ENCODE assay signal across 9 mouse cellular contexts in the genomic region with DNA sequence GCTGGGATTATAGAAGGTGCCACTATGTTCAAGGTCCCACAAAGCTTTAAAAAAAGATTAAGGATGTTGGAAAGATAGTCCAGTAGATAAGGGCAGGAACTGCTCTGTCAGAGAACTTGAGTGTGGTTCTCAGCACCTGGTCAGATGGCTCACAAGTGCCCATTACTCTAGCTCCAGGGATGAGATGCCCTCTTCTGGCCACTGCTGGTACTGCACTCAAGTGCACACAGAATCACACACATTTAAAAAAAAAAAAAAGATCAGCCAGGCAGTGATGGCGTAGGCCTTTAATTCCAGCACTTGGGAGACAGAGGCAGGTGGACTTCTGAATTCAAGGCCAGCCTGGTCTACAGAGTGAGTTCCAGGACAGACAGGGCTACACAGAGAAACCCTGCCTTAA. TPM values are rescaled to one million over a fixed set of nuclear protein-coding genes. Genes with fewer than 3 reads are reported as not detected.
A peak's percentile ranks its signal among the peaks of the same experiment; 100 is the strongest.
DNase-seq lines count a peak whose midpoint lies in the region; ATAC-seq and TF ChIP-seq lines count a peak whose summit lies in the region.
"Had no signal": no experiment of that assay in that cellular context is flagged by ENCODE, and none has a peak within 500 bp of the region (broad histone marks: within the 10 kb centered on the region; RNA-seq: fewer than 3 reads in every experiment).

No protein-coding gene starts in this region.

- H3K9me3 ChIP-seq in liver, embryonic 12.5 days (replicated peaks): no peaks in the 10 kb centered on the region

- no peaks in the 10 kb centered on the region for H3K79me2 ChIP-seq in liver, adult 2 months (ENCODE audit: control insufficient read depth, insufficient read depth, low read length)

- H3K27me3 ChIP-seq in liver, adult 2 months (ENCODE audit: control insufficient read depth, insufficient read depth, low read length): no peaks in the 10 kb centered on the region
- H3K27me3 ChIP-seq in liver, embryonic 12.5 days (replicated peaks): no peaks in the 10 kb centered on the region

- no peak overlapping the region for H3K4me3 ChIP-seq in liver, adult 2 months (ENCODE audit: insufficient read depth, low read depth, low read length)
- no peak overlapping the region for H3K4me3 ChIP-seq in liver, embryonic 12.5 days
- H3K4me3 ChIP-seq in lung, adult 2 months (replicated peaks; ENCODE audit: extremely low read depth, low read depth, low read length): no peak overlapping the region
- H3K4me3 ChIP-seq: myocyte had no signal

- TF ChIP-seq POLR2A in liver, adult 2 months (IDR thresholded peaks at IDR 0.05; ENCODE audit: extremely low read depth, insufficient read depth, low read length): no peak
- no peak for TF ChIP-seq POLR2A in lung, adult 2 months (IDR thresholded peaks at IDR 0.05; ENCODE audit: borderline replicate concordance, extremely low read depth, low read depth, low read length)

- peaks cover 21% of the 10 kb centered on the region for H3K36me3 ChIP-seq in liver, adult 2 months (ENCODE audit: control insufficient read depth, insufficient read depth, low read length)
- peaks cover 42% of the 10 kb centered on the region for H3K36me3 ChIP-seq in liver, embryonic 12.5 days

- no peak for ATAC-seq in liver, embryonic 12.5 days

- TF ChIP-seq CTCF in liver, adult 2 months (IDR thresholded peaks at IDR 0.05; ENCODE audit: low read depth, low read length): peak; percentile 77
- peak; percentile 78 for TF ChIP-seq CTCF in lung, adult 2 months (IDR thresholded peaks at IDR 0.05; ENCODE audit: insufficient read depth, low read length)

- WGBS in liver, adult 2 months: 96% methylated on average over 1 of the region's 1 CpGs
- 71% methylated on average over 1 of the region's 1 CpGs for WGBS in liver, embryonic 12.5 days (ENCODE audit: insufficient replicate concordance)
- WGBS in lung, adult 2 months: 84% methylated on average over 1 of the region's 1 CpGs

- H3K27ac ChIP-seq in liver, adult 2 months (replicated peaks; ENCODE audit: insufficient read depth, low read depth, low read length): no peak overlapping the region
- no peak overlapping the region for H3K27ac ChIP-seq in liver, embryonic 12.5 days

- no peak overlapping the region for H3K9ac ChIP-seq in liver, adult 2 months (ENCODE audit: low read depth, low read length)
- H3K9ac ChIP-seq in liver, embryonic 12.5 days: no peak overlapping the region

- no peak overlapping the region for H3K4me2 ChIP-seq in liver, embryonic 12.5 days

- no peaks in the 10 kb centered on the region for H3K4me1 ChIP-seq in liver, adult 2 months (ENCODE audit: control insufficient read depth, insufficient read depth, low read length)
- H3K4me1 ChIP-seq in liver, embryonic 12.5 days: no peaks in the 10 kb centered on the region
- no peaks in the 10 kb centered on the region for H3K4me1 ChIP-seq in lung, adult 2 months (ENCODE audit: control insufficient read depth, insufficient read depth, low read length)

- DNase-seq in embryo, embryonic 10.5 days (ENCODE audit: low spot score): peak; percentile 48
- DNase-seq in embryo, embryonic 9.5 days (ENCODE audit: extremely low spot score): no peak
- peak; percentile 18 for DNase-seq in liver, adult 2 months (ENCODE audit: extremely low read depth, low read depth, low spot score)
- peak; percentile 79 for DNase-seq in R1 (ENCODE audit: low read depth, low spot score)
- peak; percentile 35 for DNase-seq in lung, adult 2 months
- no peak for DNase-seq in frontal cortex, postnatal 36 days (ENCODE audit: low spot score in 2 of 2)
- DNase-seq in Muller cell, postnatal 12 days (ENCODE audit: inconsistent ontology term): no peak

RNA-seq across cellular contexts. Expression of gene Tnip1, which starts 25.3 kb away (rescaled TPM):
- 3.0 TPM in 2 replicates for total RNA-seq in liver, adult 2 months (2014; rRNA removed)
- polyA plus RNA-seq in liver, adult 2 months (2012; rRNA removed): 7.2 and 8.1 TPM in 2 replicates
- 7.4 and 7.6 TPM in 2 replicates for polyA plus RNA-seq in liver, embryonic 12.5 days (2016; fragmentation: Nextera tagmentation; extraction: Ambion mirVana)
- 43.9 and 47.2 TPM in 2 replicates for polyA plus RNA-seq in lung, adult 2 months (2012; rRNA removed)

RNA-seq across cellular contexts. Expression of gene Anxa6, which starts 45.3 kb away (rescaled TPM):
- total RNA-seq in liver, adult 2 months (2014; rRNA removed): 111 and 120 TPM in 2 replicates
- polyA plus RNA-seq in liver, adult 2 months (2012; rRNA removed): 87.5 and 91.3 TPM in 2 replicates
- 52.9 and 54.7 TPM in 2 replicates for polyA plus RNA-seq in liver, embryonic 12.5 days (2016; fragmentation: Nextera tagmentation; extraction: Ambion mirVana)
- 151 and 170 TPM in 2 replicates for polyA plus RNA-seq in lung, adult 2 months (2012; rRNA removed)

Comparison
In these comparisons a context has a peak if more than half of its experiments do, and no peak if none do; other contexts are left out.
1. DNase-seq: peak in embryo, embryonic 10.5 days (single experiment), liver, adult 2 months (single experiment), R1 (single experiment) and lung, adult 2 months (single experiment); none in embryo, embryonic 9.5 days (single experiment), frontal cortex, postnatal 36 days (0 of 2) and Muller cell, postnatal 12 days (single experiment).